Mouse (Mus musculus) hindbrain, embryonic 14.5 days (tissue): ENCODE data around the gene Castor2. TPM values are rescaled to one million over a fixed set of nuclear protein-coding genes. Genes with fewer than 3 reads are reported as not detected.

Experiments
- ATAC-seq: fragments of 200-750 bp; cut with Nextera tagmentation; 2 replicates; pipeline ENCODE4 v1.8.0; 2017; ENCODE audit warnings: moderate number of reproducible peaks, mild to moderate bottlenecking, moderate TSS enrichment, moderate library complexity; ENCODE audit not compliant: low FRiP score
- DNase-seq: peaks from one replicate; pipeline ENCODE4 v3.0.0-alpha.2; 2015; ENCODE audit warnings: low spot score
- H3K27ac ChIP-seq: fragments of 300-500 bp; sonication (generic); 2 replicates; pipeline ENCODE4 v1.5.1; 2014; ENCODE audit warnings: mild to moderate bottlenecking, moderate library complexity
- H3K27me3 ChIP-seq: fragments of 300-500 bp; sonication (generic); 2 replicates; pipeline ENCODE4 v1.6.1; 2014; ENCODE audit warnings: mild to moderate bottlenecking, low read length, mixed read lengths; ENCODE audit not compliant: control insufficient read depth, insufficient read depth
- H3K36me3 ChIP-seq: fragments of 300-500 bp; sonication (generic); replicated peaks from 2 replicates; pipeline ENCODE4 v1.6.1; 2014; ENCODE audit not compliant: control insufficient read depth, insufficient read depth
- H3K4me1 ChIP-seq: fragments of 300-500 bp; sonication (generic); replicated peaks from 2 replicates; pipeline ENCODE4 v1.6.1; 2014; ENCODE audit warnings: antibody characterized with exemption, low read length, mixed read lengths; ENCODE audit not compliant: control insufficient read depth, insufficient read depth
- H3K4me2 ChIP-seq: fragments of 300-500 bp; sonication (generic); replicated peaks from 2 replicates; pipeline ENCODE4 v1.6.1; 2014; ENCODE audit warnings: mild to moderate bottlenecking, moderate library complexity
- H3K4me3 ChIP-seq: fragments of 300-500 bp; sonication (generic); replicated peaks from 2 replicates; pipeline ENCODE4 v1.5.1; 2014; ENCODE audit warnings: mild to moderate bottlenecking, low read length
- H3K9ac ChIP-seq: fragments of 300-500 bp; sonication (generic); 2 replicates; pipeline ENCODE4 v1.6.1; 2014
- H3K9me3 ChIP-seq: fragments of 300-500 bp; sonication (generic); 2 replicates; pipeline ENCODE4 v1.6.1; 2016; ENCODE audit warnings: low read length; ENCODE audit not compliant: control insufficient read depth
- WGBS: fragments of 180-500 bp; shearing (Covaris S2); extraction: QIAGEN DNeasy Blood & Tissue Kit; methylation state at CpG from one replicate; pipeline ENCODE4 v1.1.7; 2014; 5-methylcytosine and 5-hydroxymethylcytosine counted together
- polyA plus RNA-seq: library from polyadenylated mRNA; unstranded; fragments of >200 nt; fragmentation: Nextera tagmentation; extraction: Ambion mirVana; gene quantifications from 2 replicates; pipeline ENCODE4 v1.2.1, GENCODE M21; 2014

Castor2 gene
- polyA plus RNA-seq, 1 experiment from 2014 or later: 31.9 TPM

DNA sequence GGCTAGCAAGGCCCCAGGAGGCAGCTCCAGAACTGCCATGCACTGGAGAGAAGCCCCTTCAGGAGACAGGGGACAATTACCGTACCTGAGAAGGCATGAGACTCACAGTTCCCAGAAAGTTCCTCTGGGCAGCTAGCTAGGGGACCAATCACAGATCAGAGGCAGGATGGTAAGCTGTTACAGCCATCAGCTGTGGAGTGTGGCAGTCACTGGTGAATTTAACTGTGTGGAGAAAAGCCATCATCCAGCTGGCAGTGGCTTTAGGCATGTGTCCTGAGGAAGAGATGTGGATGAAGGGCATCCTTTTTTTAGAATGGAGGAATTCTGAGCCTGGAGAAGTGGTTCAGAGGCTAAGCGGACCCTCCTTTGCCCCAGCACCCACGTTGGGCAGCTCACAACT, 20.6 kb downstream of the Castor2 start:
- no peak overlapping the region for H3K4me2 ChIP-seq
- no peaks in the 10 kb centered on the region for H3K27me3 ChIP-seq
- ATAC-seq: no peak
- 83% methylated on average over 3 of the region's 3 CpGs for WGBS
- H3K36me3 ChIP-seq: peaks cover 32% of the 10 kb centered on the region
- H3K9me3 ChIP-seq: no peaks in the 10 kb centered on the region
- DNase-seq: no peak
- no peak overlapping the region for H3K4me3 ChIP-seq
- H3K27ac ChIP-seq: no peak overlapping the region
- no peak overlapping the region for H3K9ac ChIP-seq
- H3K4me1 ChIP-seq: peaks cover 6% of the 10 kb centered on the region

DNA sequence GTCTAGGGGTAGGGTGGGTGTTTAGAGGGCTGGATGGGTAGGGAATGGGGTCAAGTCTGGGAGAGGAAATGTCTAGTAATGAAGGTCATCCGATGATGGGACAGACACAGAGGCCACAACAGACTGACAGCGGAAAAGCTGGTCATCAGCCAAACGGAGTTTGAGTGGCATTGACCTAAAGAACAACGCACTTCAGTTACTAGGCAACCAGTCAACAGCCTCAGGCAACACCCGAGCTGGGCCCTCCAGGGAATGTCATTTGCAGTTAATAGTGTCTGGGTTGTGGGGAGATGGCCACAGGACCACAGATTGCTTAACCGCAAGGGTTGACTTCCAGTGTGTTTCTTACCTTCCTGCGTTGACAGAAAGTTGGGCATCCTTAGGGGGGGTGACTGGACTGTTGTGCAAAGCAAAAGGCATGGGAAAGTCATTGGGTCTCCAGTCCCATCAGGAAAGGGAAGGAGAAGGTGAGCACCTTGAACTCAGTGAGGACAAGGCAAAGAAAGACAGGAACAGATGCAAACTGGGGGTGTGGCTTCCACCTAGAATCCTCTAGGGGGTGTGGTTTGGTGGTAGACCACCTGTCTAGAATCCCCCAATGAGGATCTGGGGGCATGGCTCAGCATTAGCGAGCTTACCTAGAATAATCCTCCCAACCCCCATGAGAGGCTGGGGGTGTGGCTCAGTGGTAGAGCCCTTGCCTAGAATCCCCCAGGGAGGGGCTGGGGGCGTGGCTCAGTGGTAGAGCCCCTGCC, 21.8 kb downstream of the Castor2 start:
- Histone ChIP-seq H3K4me3 (no peak overlapping the region), H3K36me3 (peaks cover 39% of the 10 kb centered on the region), H3K4me2 (no peak overlapping the region), H3K27me3 (no peaks in the 10 kb centered on the region), H3K4me1 (peaks cover 6% of the 10 kb centered on the region), H3K9ac (no peak overlapping the region), H3K9me3 (no peaks in the 10 kb centered on the region), H3K27ac (no peak overlapping the region)
- DNase-seq (no peak), ATAC-seq (no peak)
- WGBS: 54% methylated on average over 9 of the region's 9 CpGs

DNA sequence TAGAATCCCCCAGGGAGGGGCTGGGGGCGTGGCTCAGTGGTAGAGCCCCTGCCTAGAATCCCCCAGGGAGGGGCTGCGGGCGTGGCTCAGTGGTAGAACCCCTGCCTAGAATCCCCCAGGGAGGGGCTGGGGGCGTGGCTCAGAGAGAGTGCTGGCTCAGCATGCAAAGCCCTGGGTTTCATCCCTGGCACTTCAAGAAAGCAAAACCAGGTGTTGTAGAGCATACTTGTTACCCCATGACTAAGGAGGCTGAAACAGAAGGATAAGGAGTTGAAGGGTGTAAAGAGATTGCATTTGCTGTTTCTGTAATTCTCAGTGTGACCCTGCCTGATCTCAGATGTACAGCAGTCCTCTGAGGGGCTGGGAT, 22.4 kb downstream of the Castor2 start:
- Histone ChIP-seq H3K36me3 (peaks cover 43% of the 10 kb centered on the region), H3K27ac (no peak overlapping the region), H3K27me3 (no peaks in the 10 kb centered on the region), H3K9ac (no peak overlapping the region), H3K4me3 (no peak overlapping the region), H3K4me2 (no peak overlapping the region), H3K9me3 (no peaks in the 10 kb centered on the region), H3K4me1 (peaks cover 6% of the 10 kb centered on the region)
- DNase-seq (no peak), ATAC-seq (no peak)
- WGBS: 84% methylated on average over 4 of the region's 4 CpGs

DNA sequence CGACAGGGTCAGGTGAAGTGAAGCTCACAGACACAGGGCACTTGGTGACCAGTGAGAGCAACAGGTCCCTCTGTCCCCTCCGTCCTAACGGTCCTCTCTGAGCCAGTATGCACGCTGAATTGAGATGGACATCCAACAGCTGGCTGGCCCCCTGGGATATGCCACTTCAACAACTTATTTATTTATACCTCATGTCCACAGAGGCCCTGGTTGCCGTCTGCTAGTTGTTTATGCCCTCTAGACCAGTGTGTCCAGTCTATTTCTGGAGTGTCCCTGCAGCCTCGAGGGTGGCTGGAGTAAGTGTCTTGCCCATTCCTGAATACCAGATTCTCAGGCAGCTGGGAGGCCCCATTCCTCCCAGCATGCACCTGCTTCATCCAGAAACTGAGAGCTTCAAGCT, 24.3 kb downstream of the Castor2 start:
- no peak for ATAC-seq
- Histone ChIP-seq H3K9ac (no peak overlapping the region), H3K4me1 (peaks cover 6% of the 10 kb centered on the region), H3K4me2 (no peak overlapping the region), H3K27ac (no peak overlapping the region), H3K36me3 (peaks cover 39% of the 10 kb centered on the region), H3K27me3 (no peaks in the 10 kb centered on the region), H3K9me3 (no peaks in the 10 kb centered on the region), H3K4me3 (no peak overlapping the region)
- DNase-seq: no peak
- 83% methylated on average over 6 of the region's 6 CpGs for WGBS

DNA sequence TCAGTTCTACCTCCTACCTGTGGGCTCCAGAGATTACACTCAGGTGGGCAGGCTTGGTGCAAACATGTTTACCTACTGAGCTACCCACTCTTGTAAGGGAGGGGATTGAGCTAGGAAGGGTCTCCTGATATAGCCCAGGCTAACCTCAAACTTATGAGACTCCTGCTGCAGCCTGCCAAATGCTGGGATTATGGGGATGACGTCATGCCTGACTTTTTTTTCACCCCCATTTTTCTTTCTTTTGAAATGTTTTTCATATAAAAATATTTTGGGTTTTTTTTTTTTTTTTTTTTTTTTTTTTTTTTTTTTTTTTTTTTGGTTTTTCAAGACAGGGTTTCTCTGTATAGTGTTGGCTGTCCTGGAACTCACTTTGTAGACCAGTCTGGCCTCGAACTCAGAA, 26.7 kb downstream of the Castor2 start:
- Histone ChIP-seq H3K9ac (no peak overlapping the region), H3K36me3 (peaks cover 40% of the 10 kb centered on the region), H3K9me3 (no peaks in the 10 kb centered on the region), H3K27ac (no peak overlapping the region), H3K4me3 (no peak overlapping the region), H3K4me2 (no peak overlapping the region), H3K27me3 (no peaks in the 10 kb centered on the region), H3K4me1 (peaks cover 2% of the 10 kb centered on the region)
- ATAC-seq: no peak
- no peak for DNase-seq
- 93% methylated on average over 2 of the region's 2 CpGs for WGBS

DNA sequence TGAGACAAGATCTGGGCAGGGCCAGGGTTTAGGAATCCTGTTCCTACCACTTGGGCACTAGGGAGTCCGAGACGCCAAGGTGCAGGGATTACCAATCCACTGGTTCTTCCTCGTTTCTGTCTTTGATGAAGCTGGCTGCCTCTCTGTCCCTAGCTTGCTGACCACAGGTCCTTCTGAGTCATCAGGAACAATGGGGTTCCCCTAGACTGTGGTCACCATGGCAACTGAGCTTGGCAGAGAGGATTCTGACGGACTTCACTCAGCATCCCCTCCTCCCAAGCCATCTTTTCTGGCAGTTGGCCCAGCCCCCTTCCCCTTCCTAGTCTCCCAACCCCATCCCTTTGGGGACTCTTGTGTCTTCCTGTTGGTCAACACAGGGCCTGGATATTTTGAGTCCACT, 32.1 kb downstream of the Castor2 start:
- Histone ChIP-seq H3K27me3 (no peaks in the 10 kb centered on the region), H3K9ac (no peak overlapping the region), H3K27ac (no peak overlapping the region), H3K36me3 (peaks cover 59% of the 10 kb centered on the region), H3K4me2 (no peak overlapping the region), H3K4me3 (no peak overlapping the region), H3K9me3 (no peaks in the 10 kb centered on the region), H3K4me1 (peaks cover 7% of the 10 kb centered on the region)
- WGBS: 24% methylated on average over 4 of the region's 4 CpGs
- ATAC-seq (no peak), DNase-seq (peak; percentile 45)

DNA sequence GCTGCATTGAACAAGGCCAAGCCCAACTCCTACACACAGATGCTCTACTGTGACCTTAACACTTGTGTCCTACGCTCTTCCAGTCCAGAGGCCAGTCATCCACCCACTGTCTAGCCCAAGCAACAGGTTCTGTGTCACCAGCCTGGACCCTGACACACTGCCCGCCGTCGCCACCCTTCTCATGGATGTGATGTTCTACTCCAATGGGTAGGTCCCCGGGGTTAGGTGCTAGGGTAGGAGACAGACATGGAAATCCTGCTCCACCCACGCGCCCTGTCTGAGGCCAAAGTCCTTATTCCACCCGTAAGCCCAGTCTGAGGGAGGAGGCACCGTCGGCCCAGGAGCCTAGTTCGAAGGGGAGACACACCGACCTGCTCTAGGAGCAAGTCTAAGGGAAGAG, 36.5 kb downstream of the Castor2 start:
- DNase-seq: no peak
- ATAC-seq: no peak
- 96% methylated on average over 12 of the region's 12 CpGs for WGBS
- no peak overlapping the region for H3K4me2 ChIP-seq
- no peak overlapping the region for H3K27ac ChIP-seq
- no peak overlapping the region for H3K9ac ChIP-seq
- no peak overlapping the region for H3K4me3 ChIP-seq
- H3K27me3 ChIP-seq: no peaks in the 10 kb centered on the region
- H3K9me3 ChIP-seq: no peaks in the 10 kb centered on the region
- H3K4me1 ChIP-seq: peaks cover 7% of the 10 kb centered on the region
- peaks cover 79% of the 10 kb centered on the region for H3K36me3 ChIP-seq

DNA sequence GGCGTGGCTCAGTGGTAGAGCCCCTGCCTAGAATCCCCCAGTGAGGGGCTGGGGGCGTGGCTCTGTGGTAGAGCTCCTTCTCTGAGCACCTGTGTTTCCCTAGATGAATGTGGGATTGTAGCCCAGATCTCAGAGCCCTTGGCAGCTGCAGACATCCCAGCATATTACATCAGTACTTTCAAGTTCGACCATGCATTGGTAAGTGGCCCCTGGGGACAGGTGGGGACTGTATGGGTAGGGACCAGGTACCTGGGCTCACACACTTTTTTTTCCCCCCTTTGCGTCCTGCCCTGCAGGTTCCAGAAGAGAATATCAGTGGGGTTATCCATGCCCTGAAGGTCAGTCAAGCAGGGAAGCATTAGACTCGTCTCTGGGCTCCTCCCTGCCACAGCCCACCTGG, 38.4 kb downstream of the Castor2 start:
- no peak overlapping the region for H3K4me2 ChIP-seq

DNA sequence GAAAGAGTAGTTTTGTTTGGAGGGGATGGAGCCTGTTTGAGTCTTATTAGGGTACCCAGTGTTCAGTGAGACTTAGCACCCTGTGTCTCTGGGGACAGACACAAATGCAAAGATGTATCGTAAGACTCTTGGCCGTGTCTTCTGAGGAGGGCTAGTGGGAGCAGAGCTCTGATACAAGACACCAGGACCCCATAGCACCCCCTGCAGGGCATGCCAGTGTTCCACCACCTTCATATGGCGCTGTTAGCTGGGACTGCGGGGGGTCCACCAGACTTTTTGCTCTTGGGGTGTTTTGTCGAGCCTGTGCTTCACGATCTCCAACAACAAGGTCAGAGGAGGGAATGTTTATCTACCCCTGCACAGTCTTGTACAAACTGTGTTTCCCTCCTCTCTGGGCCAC, 39.9 kb downstream of the Castor2 start:
- no peak overlapping the region for H3K4me2 ChIP-seq
- no peaks in the 10 kb centered on the region for H3K9me3 ChIP-seq
- no peaks in the 10 kb centered on the region for H3K4me1 ChIP-seq
- DNase-seq (no peak), ATAC-seq (no peak)
- no peaks in the 10 kb centered on the region for H3K27me3 ChIP-seq
- no peak overlapping the region for H3K27ac ChIP-seq
- 91% methylated on average over 6 of the region's 6 CpGs for WGBS
- H3K4me3 ChIP-seq: no peak overlapping the region
- H3K36me3 ChIP-seq: peaks cover 77% of the 10 kb centered on the region
- H3K9ac ChIP-seq: no peak overlapping the region

More for the DNA sequence above, 38.4 kb downstream of the Castor2 start:
- no peaks in the 10 kb centered on the region for H3K27me3 ChIP-seq
- no peaks in the 10 kb centered on the region for H3K4me1 ChIP-seq
- DNase-seq: no peak
- H3K27ac ChIP-seq: no peak overlapping the region
- 92% methylated on average over 5 of the region's 5 CpGs for WGBS
- ATAC-seq: no peak
- H3K9me3 ChIP-seq: no peaks in the 10 kb centered on the region
- H3K36me3 ChIP-seq: peaks cover 83% of the 10 kb centered on the region
- H3K9ac ChIP-seq: no peak overlapping the region
- no peak overlapping the region for H3K4me3 ChIP-seq

DNA sequence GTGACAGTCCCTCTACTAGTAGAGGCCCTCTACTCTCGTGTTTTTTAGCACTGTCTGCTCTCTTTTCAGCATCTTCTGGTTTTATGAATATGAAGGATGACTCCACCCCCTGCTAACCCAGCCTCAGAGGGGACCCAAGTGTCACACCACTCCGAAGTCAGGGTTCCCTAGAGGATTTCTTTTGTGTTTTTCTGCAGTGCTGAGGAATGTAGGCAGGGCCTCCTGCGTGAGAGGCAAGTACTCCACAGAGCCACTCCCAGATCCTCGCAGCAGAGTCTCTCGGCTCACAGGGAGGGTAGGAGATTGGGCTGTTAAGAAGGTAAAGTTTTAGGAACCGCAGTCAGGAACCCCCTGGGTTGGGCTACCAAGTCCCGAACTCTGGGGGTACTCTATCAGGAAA, 41.7 kb downstream of the Castor2 start:
- 81% methylated on average over 7 of the region's 7 CpGs for WGBS
- no peak overlapping the region for H3K4me3 ChIP-seq
- peaks cover 65% of the 10 kb centered on the region for H3K36me3 ChIP-seq

More for the DNA sequence above, 41.7 kb downstream of the Castor2 start:
- Histone ChIP-seq H3K27ac (no peak overlapping the region), H3K27me3 (no peaks in the 10 kb centered on the region), H3K4me2 (no peak overlapping the region), H3K4me1 (no peaks in the 10 kb centered on the region), H3K9ac (no peak overlapping the region), H3K9me3 (no peaks in the 10 kb centered on the region)
- ATAC-seq: no peak
- DNase-seq: no peak
